Mouse (Mus musculus) layer of hippocampus, adult 11-12 months (tissue): ENCODE results near the gene Kdelr2.

ENCODE experiments used
- DNase-seq: peaks from one replicate; pipeline ENCODE4 v3.0.0; 2022; ENCODE audit warnings: low spot score

The Kdelr2 gene

DNA sequence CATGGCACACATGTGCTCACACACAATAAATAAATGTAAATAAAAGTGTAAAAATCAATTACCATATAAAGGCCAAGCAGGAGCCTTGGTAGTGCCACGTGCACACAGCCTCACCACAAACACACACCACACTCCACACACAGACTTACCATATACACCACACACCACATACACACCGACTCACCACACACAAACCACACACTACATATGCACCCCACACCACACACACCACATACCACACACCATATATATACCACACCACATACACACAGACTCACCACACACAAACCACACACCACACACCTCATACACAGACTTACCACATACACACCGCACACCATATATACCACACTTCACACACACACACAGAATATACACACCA lies 67.5 kb downstream of the Kdelr2 start:
- DNase-seq: no peak
